Mouse (Mus musculus) bone marrow, adult 2 months (tissue): Measurements from ENCODE around the gene Osbpl9. TPM values are rescaled to one million over a fixed set of nuclear protein-coding genes. Genes with fewer than 3 reads are reported as not detected.

ENCODE experiments used
- H3K27ac ChIP-seq: fragments of 200-500 bp; 2 replicates; pipeline ENCODE4 v1.5.1; 2012; ENCODE audit warnings: low read depth, mild to moderate bottlenecking, control low read depth, inconsistent platforms, low read length; ENCODE audit not compliant: control insufficient read depth, poor library complexity, insufficient read depth
- H3K4me1 ChIP-seq: fragments of 200-500 bp; 2 replicates; pipeline ENCODE4 v1.6.1; 2011; ENCODE audit warnings: low read length; ENCODE audit not compliant: control insufficient read depth, insufficient read depth
- H3K4me3 ChIP-seq: fragments of 200-500 bp; replicated peaks from 2 replicates; pipeline ENCODE3; 2011; ENCODE audit warnings: mild to moderate bottlenecking, low read depth, low read length, control low read depth; ENCODE audit not compliant: control insufficient read depth
- CTCF ChIP-seq: fragments of 200-500 bp; IDR thresholded peaks from 2 replicates; pipeline ENCODE4 v1.5.1; 2011; ENCODE audit warnings: low read length, control low read depth; ENCODE audit not compliant: control insufficient read depth, insufficient read depth
- POLR2A ChIP-seq: fragments of 200-500 bp; IDR thresholded peaks from 2 replicates; pipeline ENCODE4 v1.6.1; 2011; ENCODE audit warnings: low read depth, mild to moderate bottlenecking, control low read depth, low read length, borderline replicate concordance; ENCODE audit not compliant: control insufficient read depth
- WGBS: fragments of 180-500 bp; shearing (Covaris S2); methylation state at CpG from one replicate; pipeline ENCODE4 v1.1.7; 2018; 5-methylcytosine and 5-hydroxymethylcytosine counted together
- polyA plus RNA-seq: library from polyadenylated mRNA; stranded (reverse); fragments of >200 nt; gene quantifications from 2 replicates; pipeline ENCODE4 v1.2.4, GENCODE M21; 2011; ENCODE audit warnings: low replicate concordance; ENCODE audit not compliant: missing spikeins, insufficient read depth, insufficient read length

Gene Osbpl9
- polyA plus RNA-seq, 1 experiment = 35.3 TPM

GRCm38 (mm10) chr4:109218008-109218407, 15.9 kb upstream of the Osbpl9 start:
- no peak for TF ChIP-seq CTCF
- TF ChIP-seq POLR2A = no peak
- WGBS = 79% methylated on average over 7 of the region's 7 CpGs
- H3K4me3 ChIP-seq = no peak overlapping the region
- no peaks in the 10 kb centered on the region; the same call in 1 of the 2 replicates for H3K4me1 ChIP-seq
- no peak overlapping the region for H3K27ac ChIP-seq

GRCm38 (mm10) chr4:109213986-109214385, 11.9 kb upstream of the Osbpl9 start:
- Histone ChIP-seq H3K27ac (peak overlapping the region; percentile 48; the same call in 1 of the 2 replicates), H3K4me3 (no peak overlapping the region), H3K4me1 (peaks cover 3% of the 10 kb centered on the region)
- TF ChIP-seq CTCF (no peak), POLR2A (no peak)
- WGBS = 34% methylated on average over 3 of the region's 3 CpGs

- TF ChIP-seq CTCF = no peak
- TF ChIP-seq POLR2A = no peak
- Histone ChIP-seq H3K4me1 (peaks cover 6% of the 10 kb centered on the region), H3K4me3 (no peak overlapping the region), H3K27ac (no peak overlapping the region)
- 82% methylated on average over 4 of the region's 4 CpGs for WGBS
Measured at GRCm38 (mm10) chr4:109210881-109211280, 8.8 kb upstream of the Osbpl9 start.

- WGBS = 79% methylated on average over 2 of the region's 2 CpGs
Measured at GRCm38 (mm10) chr4:109210253-109210652, 8.2 kb upstream of the Osbpl9 start.

GRCm38 (mm10) chr4:109207524-109207923, 5.5 kb upstream of the Osbpl9 start:
- H3K27ac ChIP-seq = peak overlapping the region; percentile 34; the same call in 1 of the 2 replicates
- 30% methylated on average over 5 of the region's 5 CpGs for WGBS
- no peak overlapping the region for H3K4me3 ChIP-seq
- peaks cover 7% of the 10 kb centered on the region for H3K4me1 ChIP-seq
- TF ChIP-seq POLR2A (no peak), CTCF (no peak)

More at GRCm38 (mm10) chr4:109210253-109210652, 8.2 kb upstream of the Osbpl9 start:
- TF ChIP-seq POLR2A (no peak), CTCF (no peak)
- H3K4me1 ChIP-seq = peaks cover 6% of the 10 kb centered on the region
- H3K4me3 ChIP-seq = no peak overlapping the region
- H3K27ac ChIP-seq = no peak overlapping the region

- 48% methylated on average over 1 of the region's 1 CpGs for WGBS
- Histone ChIP-seq H3K4me1 (peaks cover 4% of the 10 kb centered on the region), H3K4me3 (no peak overlapping the region), H3K27ac (no peak overlapping the region)
- TF ChIP-seq CTCF (no peak), POLR2A (no peak)
Measured at GRCm38 (mm10) chr4:109204416-109204815, 2.3 kb upstream of the Osbpl9 start.

- H3K27ac ChIP-seq = no peak overlapping the region
- TF ChIP-seq POLR2A = no peak
- no peak for TF ChIP-seq CTCF
- H3K4me3 ChIP-seq = no peak overlapping the region
- WGBS = 84% methylated on average over 1 of the region's 1 CpGs
- H3K4me1 ChIP-seq = peaks cover 4% of the 10 kb centered on the region
Measured at GRCm38 (mm10) chr4:109203931-109204330, 1.9 kb upstream of the Osbpl9 start.

GRCm38 (mm10) chr4:109199069-109199468, 3.0 kb downstream of the Osbpl9 start:
- no peak overlapping the region for H3K27ac ChIP-seq
- no peaks in the 10 kb centered on the region for H3K4me1 ChIP-seq
- 82% methylated on average over 4 of the region's 4 CpGs for WGBS
- TF ChIP-seq POLR2A (no peak), CTCF (no peak)
- H3K4me3 ChIP-seq = no peak overlapping the region

- WGBS = 79% methylated on average over 7 of the region's 7 CpGs
- Histone ChIP-seq H3K27ac (no peak overlapping the region), H3K4me3 (no peak overlapping the region), H3K4me1 (no peaks in the 10 kb centered on the region)
- no peak for TF ChIP-seq CTCF
- no peak for TF ChIP-seq POLR2A
Measured at GRCm38 (mm10) chr4:109195900-109196629, 6.0 kb downstream of the Osbpl9 start.
